Mouse (Mus musculus): ENCODE measurements at regions not wholly inside any gene's neighbourhood (a gene's known extent, or its start where the extent isn't known, plus 50 kb on each side); places are given as distances from the start of the nearest gene placed in this dataset.

- no peak overlapping the region for H3K4me3 ChIP-seq (ENCODE audit: low read depth, low read length)
- no peak for ATAC-seq
- no peak overlapping the region for H3K4me2 ChIP-seq (ENCODE audit: low read length)
- no peak overlapping the region for H3K9ac ChIP-seq (ENCODE audit: low read length)
- H3K27me3 ChIP-seq (replicated peaks; ENCODE audit: control insufficient read depth, insufficient read depth, low read length) = no peaks in the 10 kb centered on the region
- no peaks in the 10 kb centered on the region for H3K36me3 ChIP-seq (ENCODE audit: control insufficient read depth, insufficient read depth, low read length)
- no peaks in the 10 kb centered on the region for H3K9me3 ChIP-seq (replicated peaks; ENCODE audit: control insufficient read depth, low read length)
- no peaks in the 10 kb centered on the region for H3K4me1 ChIP-seq (ENCODE audit: control insufficient read depth, insufficient read depth, low read length)
- 74% methylated on average over 3 of the region's 3 CpGs for WGBS
- no peak overlapping the region for H3K27ac ChIP-seq (ENCODE audit: low read depth, low read length)
- DNase-seq (ENCODE audit: low spot score) = no peak
Observed at GRCm38 (mm10) chr13:37546556-37546955, 201.5 kb downstream of the Ly86 start.

- no peaks in the 10 kb centered on the region for H3K36me3 ChIP-seq (ENCODE audit: control insufficient read depth, insufficient read depth, low read length)
- ATAC-seq = no peak
- 93% methylated on average over 4 of the region's 4 CpGs for WGBS
Observed at GRCm38 (mm10) chr13:37550584-37550983, 205.6 kb downstream of the Ly86 start.

GRCm38 (mm10) chr13:37553392-37553791, 208.4 kb downstream of the Ly86 start:
- H3K9ac ChIP-seq (ENCODE audit: low read length) = no peak overlapping the region
- WGBS = 42% methylated on average over 5 of the region's 5 CpGs
- DNase-seq (ENCODE audit: low spot score) (no peak), ATAC-seq (no peak)
- no peaks in the 10 kb centered on the region for H3K9me3 ChIP-seq (replicated peaks; ENCODE audit: control insufficient read depth, low read length)
- H3K4me2 ChIP-seq (ENCODE audit: low read length) = no peak overlapping the region
- no peaks in the 10 kb centered on the region for H3K27me3 ChIP-seq (replicated peaks; ENCODE audit: control insufficient read depth, insufficient read depth, low read length)
- H3K4me1 ChIP-seq (ENCODE audit: control insufficient read depth, insufficient read depth, low read length) = no peaks in the 10 kb centered on the region
- no peak overlapping the region for H3K4me3 ChIP-seq (ENCODE audit: low read depth, low read length)
- no peaks in the 10 kb centered on the region for H3K36me3 ChIP-seq (ENCODE audit: control insufficient read depth, insufficient read depth, low read length)
- no peak overlapping the region for H3K27ac ChIP-seq (ENCODE audit: low read depth, low read length)

More at GRCm38 (mm10) chr13:37550584-37550983, 205.6 kb downstream of the Ly86 start:
- no peaks in the 10 kb centered on the region for H3K4me1 ChIP-seq (ENCODE audit: control insufficient read depth, insufficient read depth, low read length)
- DNase-seq (ENCODE audit: low spot score) = no peak
- no peaks in the 10 kb centered on the region for H3K27me3 ChIP-seq (replicated peaks; ENCODE audit: control insufficient read depth, insufficient read depth, low read length)
- no peak overlapping the region for H3K9ac ChIP-seq (ENCODE audit: low read length)
- no peak overlapping the region for H3K4me3 ChIP-seq (ENCODE audit: low read depth, low read length)
- H3K4me2 ChIP-seq (ENCODE audit: low read length) = no peak overlapping the region
- H3K27ac ChIP-seq (ENCODE audit: low read depth, low read length) = no peak overlapping the region
- no peaks in the 10 kb centered on the region for H3K9me3 ChIP-seq (replicated peaks; ENCODE audit: control insufficient read depth, low read length)

- ATAC-seq = no peak
- no peaks in the 10 kb centered on the region for H3K27me3 ChIP-seq (replicated peaks; ENCODE audit: control insufficient read depth, insufficient read depth, low read length)
- no peak for DNase-seq (ENCODE audit: low spot score)
- H3K4me3 ChIP-seq (ENCODE audit: low read depth, low read length) = no peak overlapping the region
- H3K4me1 ChIP-seq (ENCODE audit: control insufficient read depth, insufficient read depth, low read length) = no peaks in the 10 kb centered on the region
- H3K27ac ChIP-seq (ENCODE audit: low read depth, low read length) = no peak overlapping the region
- no peaks in the 10 kb centered on the region for H3K36me3 ChIP-seq (ENCODE audit: control insufficient read depth, insufficient read depth, low read length)
- H3K9ac ChIP-seq (ENCODE audit: low read length) = no peak overlapping the region
- no peak overlapping the region for H3K4me2 ChIP-seq (ENCODE audit: low read length)
- no peaks in the 10 kb centered on the region for H3K9me3 ChIP-seq (replicated peaks; ENCODE audit: control insufficient read depth, low read length)
- 69% methylated on average over 8 of the region's 8 CpGs for WGBS
Observed at GRCm38 (mm10) chr13:37557183-37557582, 212.2 kb downstream of the Ly86 start.

GRCm38 (mm10) chr13:37557766-37558165, 212.8 kb downstream of the Ly86 start:
- Histone ChIP-seq H3K27me3 (replicated peaks; ENCODE audit: control insufficient read depth, insufficient read depth, low read length) (no peaks in the 10 kb centered on the region), H3K27ac (ENCODE audit: low read depth, low read length) (no peak overlapping the region), H3K4me3 (ENCODE audit: low read depth, low read length) (no peak overlapping the region), H3K9me3 (replicated peaks; ENCODE audit: control insufficient read depth, low read length) (no peaks in the 10 kb centered on the region), H3K9ac (ENCODE audit: low read length) (no peak overlapping the region), H3K4me1 (ENCODE audit: control insufficient read depth, insufficient read depth, low read length) (no peaks in the 10 kb centered on the region), H3K36me3 (ENCODE audit: control insufficient read depth, insufficient read depth, low read length) (no peaks in the 10 kb centered on the region), H3K4me2 (ENCODE audit: low read length) (no peak overlapping the region)
- 81% methylated on average over 5 of the region's 5 CpGs for WGBS
- no peak for DNase-seq (ENCODE audit: low spot score)
- no peak for ATAC-seq

GRCm38 (mm10) chr13:37559056-37559455, 214.0 kb downstream of the Ly86 start:
- 79% methylated on average over 5 of the region's 5 CpGs for WGBS
- no peaks in the 10 kb centered on the region for H3K27me3 ChIP-seq (replicated peaks; ENCODE audit: control insufficient read depth, insufficient read depth, low read length)
- H3K4me3 ChIP-seq (ENCODE audit: low read depth, low read length) = no peak overlapping the region
- no peak overlapping the region for H3K27ac ChIP-seq (ENCODE audit: low read depth, low read length)
- H3K36me3 ChIP-seq (ENCODE audit: control insufficient read depth, insufficient read depth, low read length) = no peaks in the 10 kb centered on the region
- no peaks in the 10 kb centered on the region for H3K4me1 ChIP-seq (ENCODE audit: control insufficient read depth, insufficient read depth, low read length)
- H3K9ac ChIP-seq (ENCODE audit: low read length) = no peak overlapping the region
- no peak overlapping the region for H3K4me2 ChIP-seq (ENCODE audit: low read length)
- no peak for ATAC-seq
- no peak for DNase-seq (ENCODE audit: low spot score)
- H3K9me3 ChIP-seq (replicated peaks; ENCODE audit: control insufficient read depth, low read length) = no peaks in the 10 kb centered on the region

GRCm38 (mm10) chr13:37559706-37560313, 214.8 kb downstream of the Ly86 start:
- H3K9me3 ChIP-seq (replicated peaks; ENCODE audit: control insufficient read depth, low read length) = no peaks in the 10 kb centered on the region
- no peak for DNase-seq (ENCODE audit: low spot score)
- 75% methylated on average over 7 of the region's 7 CpGs for WGBS
- no peaks in the 10 kb centered on the region for H3K4me1 ChIP-seq (ENCODE audit: control insufficient read depth, insufficient read depth, low read length)
- ATAC-seq = no peak
- no peak overlapping the region for H3K4me3 ChIP-seq (ENCODE audit: low read depth, low read length)
- H3K27ac ChIP-seq (ENCODE audit: low read depth, low read length) = no peak overlapping the region
- H3K4me2 ChIP-seq (ENCODE audit: low read length) = no peak overlapping the region
- no peak overlapping the region for H3K9ac ChIP-seq (ENCODE audit: low read length)
- H3K27me3 ChIP-seq (replicated peaks; ENCODE audit: control insufficient read depth, insufficient read depth, low read length) = no peaks in the 10 kb centered on the region
- H3K36me3 ChIP-seq (ENCODE audit: control insufficient read depth, insufficient read depth, low read length) = no peaks in the 10 kb centered on the region

- Histone ChIP-seq H3K4me1 (ENCODE audit: control insufficient read depth, insufficient read depth, low read length) (no peaks in the 10 kb centered on the region), H3K9me3 (replicated peaks; ENCODE audit: control insufficient read depth, low read length) (no peaks in the 10 kb centered on the region), H3K4me2 (ENCODE audit: low read length) (no peak overlapping the region), H3K27ac (ENCODE audit: low read depth, low read length) (no peak overlapping the region), H3K4me3 (ENCODE audit: low read depth, low read length) (no peak overlapping the region), H3K36me3 (ENCODE audit: control insufficient read depth, insufficient read depth, low read length) (no peaks in the 10 kb centered on the region), H3K27me3 (replicated peaks; ENCODE audit: control insufficient read depth, insufficient read depth, low read length) (no peaks in the 10 kb centered on the region), H3K9ac (ENCODE audit: low read length) (no peak overlapping the region)
- 43% methylated on average over 9 of the region's 9 CpGs for WGBS
- no peak for DNase-seq (ENCODE audit: low spot score)
- no peak for ATAC-seq
Observed at GRCm38 (mm10) chr13:37560387-37560786, 215.4 kb downstream of the Ly86 start.

GRCm38 (mm10) chr13:37560800-37561199, 215.8 kb downstream of the Ly86 start:
- H3K4me1 ChIP-seq (ENCODE audit: control insufficient read depth, insufficient read depth, low read length) = no peaks in the 10 kb centered on the region
- H3K27ac ChIP-seq (ENCODE audit: low read depth, low read length) = no peak overlapping the region
- H3K27me3 ChIP-seq (replicated peaks; ENCODE audit: control insufficient read depth, insufficient read depth, low read length) = no peaks in the 10 kb centered on the region
- H3K9me3 ChIP-seq (replicated peaks; ENCODE audit: control insufficient read depth, low read length) = no peaks in the 10 kb centered on the region
- 58% methylated on average over 3 of the region's 3 CpGs for WGBS
- H3K4me3 ChIP-seq (ENCODE audit: low read depth, low read length) = no peak overlapping the region
- ATAC-seq (no peak), DNase-seq (ENCODE audit: low spot score) (no peak)
- H3K9ac ChIP-seq (ENCODE audit: low read length) = no peak overlapping the region
- no peaks in the 10 kb centered on the region for H3K36me3 ChIP-seq (ENCODE audit: control insufficient read depth, insufficient read depth, low read length)
- H3K4me2 ChIP-seq (ENCODE audit: low read length) = no peak overlapping the region
